Mouse (Mus musculus): ENCODE data around the gene Smpdl3a. TPM values are rescaled to one million over a fixed set of nuclear protein-coding genes. Genes with fewer than 3 reads are reported as not detected.

The Smpdl3a gene
- polyA plus RNA-seq, 1 experiment from 2014 or later: 41.4 TPM

- no peak overlapping the region for H3K4me2 ChIP-seq (ENCODE audit: low read length)
- H3K9me3 ChIP-seq (ENCODE audit: control insufficient read depth, low read length): no peaks in the 10 kb centered on the region
- H3K4me3 ChIP-seq (ENCODE audit: low read length): no peak overlapping the region
- no peak overlapping the region for H3K27ac ChIP-seq (ENCODE audit: low read depth, low read length)
- 44% methylated on average over 8 of the region's 8 CpGs for WGBS
- no peaks in the 10 kb centered on the region for H3K4me1 ChIP-seq (ENCODE audit: control insufficient read depth, insufficient read depth, low read depth, low read length)
- H3K9ac ChIP-seq (ENCODE audit: low read depth, low read length): no peak overlapping the region
- ATAC-seq: peak; percentile 82
- H3K36me3 ChIP-seq (ENCODE audit: control insufficient read depth, insufficient read depth, low read length): no peaks in the 10 kb centered on the region
- H3K27me3 ChIP-seq (replicated peaks; ENCODE audit: control insufficient read depth, insufficient read depth, low read length): no peaks in the 10 kb centered on the region
Observed at GRCm38 (mm10) chr10:57841638-57842509, 47.7 kb downstream of the Smpdl3a start.

GRCm38 (mm10) chr10:57847916-57848682 lies 54.0 kb downstream of the Smpdl3a start:
- WGBS: 58% methylated on average over 5 of the region's 6 CpGs
- ATAC-seq: peak; percentile 87
- no peaks in the 10 kb centered on the region for H3K4me1 ChIP-seq (ENCODE audit: control insufficient read depth, insufficient read depth, low read depth, low read length)

More at GRCm38 (mm10) chr10:57847916-57848682, 54.0 kb downstream of the Smpdl3a start:
- no peak overlapping the region for H3K4me2 ChIP-seq (ENCODE audit: low read length)
- H3K9me3 ChIP-seq (ENCODE audit: control insufficient read depth, low read length): no peaks in the 10 kb centered on the region
- no peaks in the 10 kb centered on the region for H3K27me3 ChIP-seq (replicated peaks; ENCODE audit: control insufficient read depth, insufficient read depth, low read length)
- no peak overlapping the region for H3K27ac ChIP-seq (ENCODE audit: low read depth, low read length)
- no peak overlapping the region for H3K9ac ChIP-seq (ENCODE audit: low read depth, low read length)
- H3K36me3 ChIP-seq (ENCODE audit: control insufficient read depth, insufficient read depth, low read length): no peaks in the 10 kb centered on the region
- no peak overlapping the region for H3K4me3 ChIP-seq (ENCODE audit: low read length)

Other genes starting within 250 kb of the Smpdl3a start
- gene Pkib, start 162.4 kb upstream of the Smpdl3a start, polyA plus RNA-seq (2015; fragmentation: Nextera tagmentation; extraction: Ambion mirVana): 6.0 and 7.2 TPM in 2 replicates
- 2,193 and 2,866 TPM in 2 replicates for gene Fabp7, start 9.5 kb upstream of the Smpdl3a start, polyA plus RNA-seq (2015; fragmentation: Nextera tagmentation; extraction: Ambion mirVana)